Mouse (Mus musculus): ENCODE measurements around the gene Gm28576.
"Not testable (repeated sequence)": the region's sequence is repeated elsewhere in the genome, so short reads cannot be mapped to it uniquely, and the experiment has no call there.

The Gm28576 gene

GRCm38 (mm10) chrY:7722641-7723040 is at the start of gene Gm28576:
Gene Gm28576 (plus strand): TSS chrY:7722941.
- DNase-seq (ENCODE audit: low spot score): not testable (repeated sequence)
